Mouse (Mus musculus) forebrain, embryonic 16.5 days (tissue): Measurements from ENCODE around the gene Pnp. TPM values are rescaled to one million over a fixed set of nuclear protein-coding genes. Genes with fewer than 3 reads are reported as not detected.
A peak's percentile ranks its signal among the peaks of the same experiment; 100 is the strongest.
"Not testable (repeated sequence)": the region's sequence is repeated elsewhere in the genome, so short reads cannot be mapped to it uniquely, and the experiment has no call there.

Experiments used
- ATAC-seq: fragments of 200-750 bp; cut with Nextera tagmentation; 2 replicates; pipeline ENCODE4 v1.8.0; 2017; ENCODE audit warnings: mild to moderate bottlenecking, moderate library complexity
- H3K27ac ChIP-seq: fragments of 300-500 bp; sonication (generic); 2 replicates; pipeline ENCODE4 v1.5.1; 2014; ENCODE audit warnings: low read length, control low read depth
- H3K27me3 ChIP-seq: fragments of 300-500 bp; sonication (generic); replicated peaks from 2 replicates; pipeline ENCODE4 v1.6.1; 2014; ENCODE audit warnings: low read length; ENCODE audit not compliant: control insufficient read depth, insufficient read depth
- H3K36me3 ChIP-seq: fragments of 300-500 bp; sonication (generic); 2 replicates; pipeline ENCODE4 v1.6.1; 2014; ENCODE audit not compliant: control insufficient read depth, insufficient read depth
- H3K4me1 ChIP-seq: fragments of 300-500 bp; sonication (generic); replicated peaks from 2 replicates; pipeline ENCODE4 v1.6.1; 2014; ENCODE audit warnings: low read length; ENCODE audit not compliant: control insufficient read depth, insufficient read depth
- H3K4me2 ChIP-seq: fragments of 300-500 bp; sonication (generic); 2 replicates; pipeline ENCODE4 v1.6.1; 2014; ENCODE audit warnings: mild to moderate bottlenecking, low read length, control low read depth
- H3K4me3 ChIP-seq: fragments of 300-500 bp; sonication (generic); replicated peaks from 2 replicates; pipeline ENCODE4 v1.5.1; 2014; ENCODE audit warnings: mild to moderate bottlenecking, low read length, control low read depth
- H3K9ac ChIP-seq: fragments of 300-500 bp; sonication (generic); replicated peaks from 2 replicates; pipeline ENCODE4 v1.6.1; 2014; ENCODE audit warnings: low read depth, low read length, control low read depth
- H3K9me3 ChIP-seq: fragments of 300-500 bp; sonication (generic); 2 replicates; pipeline ENCODE4 v1.6.1; 2016; ENCODE audit warnings: low read length; ENCODE audit not compliant: control insufficient read depth
- WGBS: fragments of 180-500 bp; shearing (Covaris S2); extraction: QIAGEN DNeasy Blood & Tissue Kit; methylation state at CpG from one replicate; pipeline ENCODE4 v1.1.7; 2014; 5-methylcytosine and 5-hydroxymethylcytosine counted together
- polyA plus RNA-seq: library from polyadenylated mRNA; unstranded; fragments of >200 nt; fragmentation: Nextera tagmentation; extraction: Ambion mirVana; gene quantifications from 2 replicates; pipeline ENCODE4 v1.2.1, GENCODE M21; 2015

Gene Pnp
- polyA plus RNA-seq, 1 experiment from 2014 or later = 17.2 TPM

DNA sequence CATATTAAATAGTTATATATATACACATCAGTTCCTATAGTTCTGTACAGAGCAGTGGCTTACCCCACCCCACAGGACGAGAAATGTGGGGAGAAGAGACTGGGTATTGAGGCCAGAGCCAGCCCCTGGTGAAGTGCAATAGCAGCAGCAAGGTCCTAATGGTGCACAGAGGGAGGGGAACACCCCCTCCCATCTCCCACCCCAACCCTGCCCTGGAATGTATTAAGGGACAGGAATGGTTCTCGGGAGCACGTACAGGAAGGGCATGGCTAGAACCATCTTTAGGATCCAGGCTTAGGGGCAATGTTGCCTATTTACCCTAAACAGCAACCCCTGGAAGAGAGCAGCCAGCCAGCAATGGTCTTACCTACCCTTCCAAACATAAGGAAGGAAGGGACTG lies 3.5 kb upstream of the Pnp start:
- WGBS = 67% methylated on average over 3 of the region's 3 CpGs
- H3K9ac ChIP-seq = no peak overlapping the region
- H3K36me3 ChIP-seq = peaks cover 18% of the 10 kb centered on the region
- no peak overlapping the region for H3K4me2 ChIP-seq
- H3K27me3 ChIP-seq = no peaks in the 10 kb centered on the region
- no peak overlapping the region for H3K4me3 ChIP-seq
- no peak for ATAC-seq
- peaks cover 40% of the 10 kb centered on the region for H3K4me1 ChIP-seq
- H3K27ac ChIP-seq = no peak overlapping the region
- H3K9me3 ChIP-seq = no peaks in the 10 kb centered on the region

DNA sequence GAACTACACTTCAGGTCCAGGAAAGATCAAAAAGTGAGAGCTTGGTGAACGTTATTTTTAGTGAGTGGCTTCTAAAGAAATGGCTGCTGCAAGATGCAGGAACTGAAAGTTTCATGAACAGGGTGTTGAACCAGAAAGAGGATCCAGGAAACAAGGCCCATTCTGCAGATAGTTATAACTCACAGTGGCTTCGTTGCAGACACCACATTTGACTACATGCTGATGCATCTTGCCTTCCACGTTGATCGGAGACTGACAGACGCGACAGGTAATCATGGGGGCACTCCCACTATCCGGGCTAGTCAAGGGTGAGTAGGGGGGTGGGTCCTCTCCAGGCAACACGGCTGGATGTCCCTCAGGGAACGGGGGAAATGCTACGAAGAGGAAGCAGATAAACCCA lies 931 bp upstream of the Pnp start:
- no peak for ATAC-seq
- H3K4me1 ChIP-seq = peaks cover 33% of the 10 kb centered on the region
- peak overlapping the region; percentile 98 for H3K4me3 ChIP-seq
- peak overlapping the region; percentile 99 for H3K9ac ChIP-seq
- WGBS = 16% methylated on average over 10 of the region's 10 CpGs
- peaks cover 18% of the 10 kb centered on the region for H3K36me3 ChIP-seq
- no peaks in the 10 kb centered on the region for H3K9me3 ChIP-seq
- peak overlapping the region; percentile 73 for H3K4me2 ChIP-seq
- no peaks in the 10 kb centered on the region for H3K27me3 ChIP-seq
- peak overlapping the region; percentile 86 for H3K27ac ChIP-seq

DNA sequence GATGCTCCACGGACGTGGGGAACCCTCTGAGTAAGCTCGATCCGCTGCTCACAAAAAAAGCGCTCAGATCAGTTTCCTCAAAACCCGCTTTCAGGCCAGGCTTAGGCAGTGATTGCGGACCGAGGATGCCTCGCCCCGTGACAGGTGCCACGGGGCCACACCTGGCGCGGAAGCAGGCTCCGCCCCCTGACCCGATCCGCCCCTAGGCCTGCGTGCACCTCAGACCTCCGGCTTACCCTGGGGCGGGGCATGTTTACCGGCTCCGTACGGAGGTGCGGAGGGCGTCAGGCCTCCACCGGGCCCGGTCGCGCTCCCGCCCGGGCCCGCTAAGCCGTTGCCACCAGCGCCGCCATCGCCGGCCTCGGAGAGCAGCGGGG lies 517 bp upstream of the Pnp start:
- Histone ChIP-seq H3K9me3 (no peaks in the 10 kb centered on the region), H3K27me3 (no peaks in the 10 kb centered on the region), H3K36me3 (peaks cover 18% of the 10 kb centered on the region), H3K9ac (peak overlapping the region; percentile 99), H3K4me3 (peak overlapping the region; percentile 98), H3K4me1 (peaks cover 33% of the 10 kb centered on the region), H3K27ac (peak overlapping the region; percentile 86), H3K4me2 (peak overlapping the region; percentile 73)
- peak; percentile 23 for ATAC-seq
- WGBS = under 1% methylated on average over 38 of the region's 38 CpGs

DNA sequence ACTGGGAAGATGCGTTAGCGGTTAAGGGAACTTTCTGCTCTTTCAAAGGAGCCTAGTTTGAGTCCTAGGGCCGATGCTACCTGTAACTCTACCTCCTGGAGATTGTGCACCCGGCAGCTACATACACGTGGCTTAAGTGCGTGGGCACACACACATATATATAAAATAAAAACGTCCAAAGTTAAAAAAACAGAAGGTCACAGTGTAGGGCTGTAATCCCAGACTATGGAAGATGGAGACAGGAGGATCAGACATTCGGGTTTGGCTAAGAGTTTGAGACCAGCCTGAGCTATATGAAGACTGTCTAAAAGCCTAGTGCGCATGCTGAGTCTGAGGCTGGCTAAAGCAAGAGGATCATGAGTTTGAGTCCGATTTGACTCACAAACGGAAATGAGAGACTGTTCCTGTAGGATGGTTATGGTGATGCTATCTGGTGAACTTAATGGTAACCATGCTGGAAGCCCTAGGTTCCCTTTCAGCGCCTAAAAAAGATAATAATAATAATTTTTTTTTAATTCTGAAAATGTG lies 675 bp downstream of the Pnp start:
- Histone ChIP-seq H3K4me3 (peak overlapping the region; percentile 98), H3K4me1 (peaks cover 22% of the 10 kb centered on the region), H3K9ac (peak overlapping the region; percentile 60), H3K36me3 (peaks cover 18% of the 10 kb centered on the region), H3K9me3 (no peaks in the 10 kb centered on the region), H3K4me2 (peak overlapping the region; percentile 73), H3K27ac (peak overlapping the region; percentile 91), H3K27me3 (no peaks in the 10 kb centered on the region)
- no peak for ATAC-seq
- 10% methylated on average over 12 of the region's 12 CpGs for WGBS

DNA sequence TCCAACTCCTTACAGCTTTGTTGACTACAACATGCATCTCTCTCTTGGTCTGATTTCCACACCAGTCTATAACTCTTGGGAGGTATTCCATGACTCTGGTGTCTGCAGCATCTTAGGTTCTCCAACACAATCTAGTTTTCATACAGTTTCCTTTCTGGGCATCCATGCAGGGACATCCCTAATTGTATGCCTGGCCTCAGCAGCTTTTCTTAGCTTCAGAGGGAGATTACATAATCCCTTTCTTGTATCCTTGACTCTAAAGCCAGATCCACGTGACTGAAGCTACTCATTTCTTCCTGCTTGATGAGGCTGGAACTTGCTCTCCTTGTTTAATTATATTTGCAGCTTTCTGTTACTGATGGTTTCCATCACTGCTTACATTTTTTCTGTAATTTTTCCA lies 5.8 kb downstream of the Pnp start:
- WGBS = 53% methylated on average over 1 of the region's 1 CpGs
- no peak overlapping the region for H3K4me2 ChIP-seq
- H3K4me1 ChIP-seq = peaks cover 2% of the 10 kb centered on the region; the same call in 1 of the 2 replicates
- H3K9me3 ChIP-seq = no peaks in the 10 kb centered on the region
- no peak for ATAC-seq
- no peak overlapping the region for H3K27ac ChIP-seq
- no peak overlapping the region for H3K9ac ChIP-seq
- H3K36me3 ChIP-seq = no peaks in the 10 kb centered on the region
- H3K4me3 ChIP-seq = no peak overlapping the region
- H3K27me3 ChIP-seq = no peaks in the 10 kb centered on the region

DNA sequence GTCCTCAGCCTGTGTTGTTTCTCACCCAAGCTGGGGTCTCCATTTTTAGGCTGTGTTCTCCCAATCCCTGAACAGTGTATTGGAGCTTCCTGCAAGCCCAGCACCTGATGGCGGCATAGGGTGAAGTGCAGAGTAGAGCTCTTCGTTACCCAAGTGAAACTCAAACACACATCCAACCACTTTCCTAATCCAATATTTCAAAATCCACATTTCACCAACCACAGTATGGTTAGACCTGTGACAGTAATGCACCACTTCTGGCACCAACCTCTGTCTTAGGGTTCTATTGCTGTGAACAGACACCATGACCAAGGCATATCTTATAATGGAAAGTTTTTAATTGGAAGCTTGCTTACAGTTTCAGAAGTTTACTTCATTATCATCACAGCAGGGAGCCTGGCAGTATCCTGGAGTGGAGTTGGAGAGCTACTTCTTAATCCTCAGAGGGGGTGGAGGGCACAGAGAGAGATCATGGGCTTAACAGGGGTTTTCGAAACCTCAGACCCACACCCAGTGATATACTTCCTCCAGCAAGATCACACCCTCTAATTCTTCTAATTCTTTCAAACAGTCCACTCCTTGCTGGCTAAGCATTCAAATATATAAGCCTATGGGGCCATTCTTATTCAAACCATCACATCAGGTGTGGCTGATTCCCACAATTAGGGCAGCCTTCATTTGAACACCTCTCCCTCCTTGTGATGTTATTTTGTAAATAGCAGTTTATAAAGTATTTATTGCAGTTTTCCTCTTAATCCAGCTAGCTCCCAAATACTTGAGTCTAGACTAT lies 7.4 kb downstream of the Pnp start:
- 81% methylated on average over 3 of the region's 3 CpGs for WGBS
- no peak for ATAC-seq
- no peak overlapping the region for H3K27ac ChIP-seq
- no peaks in the 10 kb centered on the region for H3K27me3 ChIP-seq
- no peak overlapping the region for H3K9ac ChIP-seq
- H3K4me3 ChIP-seq = no peak overlapping the region
- no peaks in the 10 kb centered on the region for H3K9me3 ChIP-seq
- H3K4me1 ChIP-seq = no peaks in the 10 kb centered on the region
- no peaks in the 10 kb centered on the region for H3K36me3 ChIP-seq
- no peak overlapping the region for H3K4me2 ChIP-seq

DNA sequence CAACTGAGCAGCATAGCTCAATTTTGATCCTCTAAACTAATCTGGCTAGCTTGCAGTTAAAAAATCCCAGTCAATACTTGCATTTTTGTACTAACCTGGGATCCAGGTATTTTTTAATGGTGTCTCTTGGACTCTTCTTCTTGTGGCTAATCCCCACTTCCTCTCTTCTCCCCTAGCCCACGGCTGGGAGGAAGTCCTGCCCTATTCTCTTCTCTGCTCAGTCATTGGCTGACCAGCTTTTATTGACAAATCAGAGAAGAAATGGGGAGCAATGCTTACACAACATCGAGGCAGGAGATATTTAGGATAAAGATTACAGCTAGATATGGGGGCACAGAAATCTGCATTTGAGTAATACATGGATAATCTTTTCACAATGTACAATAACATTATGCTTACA lies 8.1 kb downstream of the Pnp start:
- H3K27ac ChIP-seq = no peak overlapping the region

DNA sequence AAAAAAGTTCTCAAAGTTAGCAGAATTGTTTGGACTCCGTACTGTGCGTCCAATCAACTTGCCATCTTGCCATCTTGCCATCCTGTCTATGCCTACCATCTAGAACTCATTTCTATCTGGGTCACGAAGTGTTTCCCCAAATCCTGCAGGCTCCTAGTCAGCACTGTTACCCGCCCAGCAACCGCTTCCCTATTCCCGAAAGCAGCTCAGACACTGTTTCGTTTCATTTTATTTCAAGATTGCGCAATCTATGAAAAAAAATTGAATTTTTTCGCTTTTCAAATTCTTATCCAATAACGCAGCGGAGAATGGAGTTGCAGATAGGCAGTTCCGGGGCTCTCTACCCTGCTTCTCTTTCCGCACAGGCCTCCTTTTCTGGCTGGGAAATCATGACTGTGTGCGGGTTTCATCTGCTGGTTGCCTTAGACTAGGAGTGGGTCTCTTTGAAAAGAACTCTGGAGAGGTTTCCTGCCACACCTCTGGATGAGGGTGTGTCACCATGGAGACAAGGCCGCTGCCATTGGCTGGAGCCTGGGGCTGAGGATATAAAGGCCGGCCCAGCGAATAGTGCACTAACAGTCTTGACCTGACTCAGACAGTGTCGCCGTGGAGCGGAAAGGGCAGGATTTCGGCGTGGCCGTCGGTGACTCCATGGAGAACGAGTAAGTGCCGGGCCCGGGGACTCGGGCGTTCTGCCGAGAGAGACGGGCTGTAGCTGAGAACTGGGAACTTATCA lies 13.2 kb downstream of the Pnp start, which contains the start of gene Gm49342:
Gm49342 (plus strand) TSS at position 586 of the 736 bp plus-strand sequence.
- Histone ChIP-seq H3K9me3 (no peaks in the 10 kb centered on the region), H3K27me3 (no peaks in the 10 kb centered on the region), H3K36me3 (no peaks in the 10 kb centered on the region), H3K4me3 (peak within 1 kb of the TSS; percentile 53), H3K4me2 (peak within 1 kb of the TSS; percentile 63), H3K9ac (peak within 1 kb of the TSS; percentile 59), H3K4me1 (peaks cover 10% of the 10 kb centered on the region), H3K27ac (peak within 1 kb of the TSS; percentile 75)
- peak; percentile 95 for ATAC-seq
- WGBS = 16% methylated on average over 31 of the region's 31 CpGs

More for the DNA sequence above, 8.1 kb downstream of the Pnp start:
- ATAC-seq = no peak
- WGBS = 43% methylated on average over 2 of the region's 2 CpGs
- H3K9me3 ChIP-seq = no peaks in the 10 kb centered on the region
- H3K9ac ChIP-seq = no peak overlapping the region
- H3K4me3 ChIP-seq = no peak overlapping the region
- peaks cover 2% of the 10 kb centered on the region; the same call in 1 of the 2 replicates for H3K4me1 ChIP-seq
- no peaks in the 10 kb centered on the region for H3K36me3 ChIP-seq
- H3K27me3 ChIP-seq = no peaks in the 10 kb centered on the region
- H3K4me2 ChIP-seq = no peak overlapping the region

DNA sequence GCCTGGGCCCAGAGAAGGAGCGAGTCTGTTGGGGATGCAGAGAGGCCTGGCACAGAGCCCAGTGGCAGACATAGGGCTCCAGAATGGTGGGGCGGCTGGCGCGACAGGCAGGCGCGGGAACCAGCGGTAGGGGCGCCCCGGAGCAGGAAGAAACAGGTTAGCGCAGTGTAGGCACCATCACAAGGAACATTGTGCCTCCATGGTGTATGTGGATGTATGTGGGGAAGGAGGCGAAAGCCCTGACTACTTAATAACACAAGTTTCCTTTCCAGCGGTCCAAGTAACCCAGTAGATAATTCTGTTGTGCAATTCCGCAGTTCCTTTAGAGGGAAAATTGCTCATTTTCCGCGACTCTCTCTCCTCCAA lies 13.8 kb downstream of the Pnp start:
- peaks cover 10% of the 10 kb centered on the region for H3K4me1 ChIP-seq
- not testable (repeated sequence) for H3K36me3 ChIP-seq, H3K9me3 ChIP-seq

More for the DNA sequence above, 13.8 kb downstream of the Pnp start:
- Histone ChIP-seq H3K27ac (peak overlapping the region; percentile 75), H3K9ac (peak overlapping the region; percentile 59), H3K4me2 (peak overlapping the region; percentile 63), H3K4me3 (peak overlapping the region; percentile 53)
- ATAC-seq = peak; percentile 97
- H3K27me3 ChIP-seq = not testable (repeated sequence)
- WGBS = 1% methylated on average over 14 of the region's 15 CpGs
